Mouse (Mus musculus): Measurements from ENCODE around the gene Capn12. TPM values are rescaled to one million over a fixed set of nuclear protein-coding genes. Genes with fewer than 3 reads are reported as not detected.
A peak's percentile ranks its signal among the peaks of the same experiment; 100 is the strongest.
"Not testable (repeated sequence)": the region's sequence is repeated elsewhere in the genome, so short reads cannot be mapped to it uniquely, and the experiment has no call there.

The Capn12 gene
- polyA plus RNA-seq, 1 experiment from 2014 or later: 0.80 TPM

- 75% methylated on average over 11 of the region's 11 CpGs for WGBS
- no peaks in the 10 kb centered on the region for H3K36me3 ChIP-seq
- H3K4me2 ChIP-seq (replicated peaks): no peak overlapping the region
- ATAC-seq (replicated peaks): no peak
- H3K27me3 ChIP-seq: peaks cover 16% of the 10 kb centered on the region
- H3K27ac ChIP-seq (replicated peaks): no peak overlapping the region
- no peak overlapping the region for H3K4me3 ChIP-seq
- H3K9ac ChIP-seq (replicated peaks): no peak overlapping the region
- H3K9me3 ChIP-seq: no peaks in the 10 kb centered on the region
- H3K4me1 ChIP-seq: no peaks in the 10 kb centered on the region
Measured at GRCm38 (mm10) chr7:28883039-28883438, 1.8 kb downstream of the Capn12 start.

DNA sequence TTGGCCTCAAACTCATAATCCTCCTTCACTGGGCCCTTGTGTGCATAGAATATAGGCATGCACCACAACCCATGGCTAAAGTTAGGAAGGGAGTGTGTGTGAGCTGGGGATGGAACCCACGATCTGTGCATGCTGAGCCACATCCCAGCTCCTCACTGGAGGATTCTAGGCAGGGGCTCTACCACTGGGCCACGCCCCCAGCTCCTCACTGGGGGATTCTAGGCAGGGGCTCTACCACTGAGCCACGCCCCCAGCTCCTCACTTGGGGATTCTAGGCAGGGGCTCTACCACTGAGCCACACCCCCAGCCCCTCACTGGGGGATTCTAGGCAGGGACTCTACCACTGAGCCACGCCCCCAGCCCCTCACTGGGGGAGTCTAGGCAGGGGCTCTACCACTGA, 2.5 kb downstream of the Capn12 start:
- H3K4me3 ChIP-seq; ATAC-seq (replicated peaks); H3K4me2 ChIP-seq (replicated peaks); H3K36me3 ChIP-seq; H3K27ac ChIP-seq (replicated peaks); H3K9ac ChIP-seq (replicated peaks); H3K9me3 ChIP-seq; H3K4me1 ChIP-seq: not testable (repeated sequence)
- 94% methylated on average over 4 of the region's 4 CpGs for WGBS
- H3K27me3 ChIP-seq: peaks cover 23% of the 10 kb centered on the region

DNA sequence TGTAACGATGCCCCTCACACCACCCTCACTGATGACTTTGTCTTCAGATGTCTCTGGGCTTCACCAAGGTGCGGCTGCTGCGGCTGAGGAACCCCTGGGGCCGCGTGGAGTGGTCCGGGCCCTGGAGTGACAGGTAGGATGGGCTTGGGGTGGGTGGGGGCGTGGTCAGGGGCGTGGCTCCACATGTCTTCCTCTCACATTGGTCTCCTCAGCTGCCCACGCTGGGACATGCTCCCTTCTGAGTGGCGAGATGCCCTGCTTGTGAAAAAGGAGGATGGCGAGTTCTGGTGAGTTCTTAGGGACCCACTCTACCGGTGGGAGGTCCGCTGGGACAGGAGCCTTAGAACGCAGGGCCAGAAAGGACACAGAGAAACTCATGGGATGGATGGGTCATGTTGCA, 5.3 kb downstream of the Capn12 start:
- Histone ChIP-seq H3K27ac (replicated peaks) (no peak overlapping the region), H3K9me3 (no peaks in the 10 kb centered on the region), H3K36me3 (peaks cover 2% of the 10 kb centered on the region; the same call in 1 of the 2 replicates), H3K27me3 (peaks cover 31% of the 10 kb centered on the region), H3K4me2 (replicated peaks) (no peak overlapping the region), H3K4me1 (peaks cover 10% of the 10 kb centered on the region), H3K4me3 (no peak overlapping the region), H3K9ac (replicated peaks) (no peak overlapping the region)
- ATAC-seq (replicated peaks): no peak
- WGBS: 21% methylated on average over 14 of the region's 14 CpGs

GRCm38 (mm10) chr7:28888701-28889161, 7.5 kb downstream of the Capn12 start:
- Histone ChIP-seq H3K4me1 (peaks cover 10% of the 10 kb centered on the region), H3K27ac (replicated peaks) (no peak overlapping the region), H3K36me3 (peaks cover 19% of the 10 kb centered on the region), H3K4me3 (peak overlapping the region; percentile 41), H3K27me3 (peaks cover 31% of the 10 kb centered on the region), H3K9ac (replicated peaks) (peak overlapping the region; percentile 28; the same call in 1 of the 2 replicates), H3K4me2 (replicated peaks) (peak overlapping the region; percentile 55), H3K9me3 (no peaks in the 10 kb centered on the region)
- WGBS: 2% methylated on average over 27 of the region's 27 CpGs
- peak; percentile 50 for ATAC-seq (replicated peaks)

GRCm38 (mm10) chr7:28892601-28893000, 11.4 kb downstream of the Capn12 start:
- H3K4me2 ChIP-seq (replicated peaks): no peak overlapping the region
- H3K4me3 ChIP-seq: no peak overlapping the region
- ATAC-seq (replicated peaks): no peak
- H3K9ac ChIP-seq (replicated peaks): no peak overlapping the region
- 94% methylated on average over 17 of the region's 17 CpGs for WGBS
- peaks cover 19% of the 10 kb centered on the region for H3K27me3 ChIP-seq
- no peaks in the 10 kb centered on the region for H3K9me3 ChIP-seq
- H3K36me3 ChIP-seq: peaks cover 57% of the 10 kb centered on the region
- H3K4me1 ChIP-seq: peaks cover 10% of the 10 kb centered on the region
- H3K27ac ChIP-seq (replicated peaks): no peak overlapping the region

GRCm38 (mm10) chr7:28893643-28894265, 12.5 kb downstream of the Capn12 start:
- H3K36me3 ChIP-seq: peaks cover 69% of the 10 kb centered on the region
- H3K4me1 ChIP-seq: peaks cover 3% of the 10 kb centered on the region
- H3K9ac ChIP-seq (replicated peaks): no peak overlapping the region
- no peak overlapping the region for H3K4me3 ChIP-seq
- no peak overlapping the region for H3K4me2 ChIP-seq (replicated peaks)
- no peaks in the 10 kb centered on the region for H3K9me3 ChIP-seq
- WGBS: 55% methylated on average over 7 of the region's 7 CpGs
- peaks cover 7% of the 10 kb centered on the region; the same call in 1 of the 2 replicates for H3K27me3 ChIP-seq
- no peak for ATAC-seq (replicated peaks)
- H3K27ac ChIP-seq (replicated peaks): no peak overlapping the region

- peaks cover 80% of the 10 kb centered on the region for H3K36me3 ChIP-seq
- no peak overlapping the region for H3K27ac ChIP-seq (replicated peaks)
- WGBS: 68% methylated on average over 5 of the region's 5 CpGs
- no peak for ATAC-seq (replicated peaks)
- H3K9ac ChIP-seq (replicated peaks): no peak overlapping the region
- H3K4me3 ChIP-seq: no peak overlapping the region
- no peaks in the 10 kb centered on the region for H3K27me3 ChIP-seq
- H3K9me3 ChIP-seq: no peaks in the 10 kb centered on the region
- H3K4me2 ChIP-seq (replicated peaks): no peak overlapping the region
- no peaks in the 10 kb centered on the region for H3K4me1 ChIP-seq
Measured at GRCm38 (mm10) chr7:28894942-28895341, 13.7 kb downstream of the Capn12 start.

DNA sequence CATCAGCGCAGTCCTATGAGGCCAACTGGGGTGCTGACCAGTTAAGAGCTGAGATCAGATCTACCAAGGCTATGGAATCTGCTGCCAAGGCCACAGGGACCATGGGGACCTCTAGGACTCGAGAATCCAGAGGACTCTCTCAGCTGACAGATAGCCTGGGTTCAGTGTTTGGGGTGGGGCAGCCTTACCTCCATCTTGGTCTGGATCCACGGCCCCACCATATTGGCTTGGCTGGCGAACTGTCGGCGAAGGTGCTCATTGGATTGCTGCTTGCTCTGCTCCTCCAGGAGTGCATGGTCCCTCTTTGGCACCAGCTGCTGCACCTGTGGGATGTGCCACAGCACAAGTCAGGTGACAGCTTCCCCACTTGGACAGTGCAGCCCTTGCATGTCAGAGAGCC, 16.4 kb downstream of the Capn12 start:
- WGBS: 98% methylated on average over 6 of the region's 6 CpGs
- H3K36me3 ChIP-seq: peaks cover 94% of the 10 kb centered on the region
- H3K27ac ChIP-seq (replicated peaks): no peak overlapping the region
- no peak overlapping the region for H3K4me2 ChIP-seq (replicated peaks)
- no peak overlapping the region for H3K9ac ChIP-seq (replicated peaks)
- no peaks in the 10 kb centered on the region for H3K9me3 ChIP-seq
- no peaks in the 10 kb centered on the region for H3K4me1 ChIP-seq
- no peaks in the 10 kb centered on the region for H3K27me3 ChIP-seq
- H3K4me3 ChIP-seq: no peak overlapping the region
- no peak for ATAC-seq (replicated peaks)

DNA sequence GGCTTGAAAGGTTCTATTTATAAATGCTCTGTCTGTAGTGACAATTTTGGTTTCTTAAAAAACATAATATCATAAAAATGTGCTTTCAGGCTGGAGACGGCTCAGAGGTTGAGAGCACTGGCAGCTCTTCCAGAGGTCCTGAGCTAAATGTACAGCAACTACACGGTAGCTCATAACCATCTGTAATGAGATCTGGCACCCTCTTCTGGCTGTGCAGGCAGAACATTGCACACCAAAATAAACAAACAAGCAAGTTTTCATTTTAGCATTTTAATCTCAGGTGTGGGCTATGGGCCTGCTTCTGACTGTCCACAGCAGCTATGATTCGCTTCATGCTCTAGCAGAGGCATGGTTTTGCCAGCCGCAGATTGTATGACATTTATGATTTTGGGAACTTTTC, 18.8 kb downstream of the Capn12 start:
- no peak for ATAC-seq (replicated peaks)
- no peak overlapping the region for H3K9ac ChIP-seq (replicated peaks)
- peaks cover 97% of the 10 kb centered on the region for H3K36me3 ChIP-seq
- no peak overlapping the region for H3K27ac ChIP-seq (replicated peaks)
- no peak overlapping the region for H3K4me2 ChIP-seq (replicated peaks)
- 83% methylated on average over 4 of the region's 4 CpGs for WGBS
- no peaks in the 10 kb centered on the region for H3K27me3 ChIP-seq
- no peaks in the 10 kb centered on the region for H3K4me1 ChIP-seq
- H3K4me3 ChIP-seq: no peak overlapping the region
- no peaks in the 10 kb centered on the region for H3K9me3 ChIP-seq

GRCm38 (mm10) chr7:28901311-28902125, 20.3 kb downstream of the Capn12 start:
- ATAC-seq (replicated peaks): no peak
- WGBS: 90% methylated on average over 13 of the region's 13 CpGs
- H3K27me3 ChIP-seq: no peaks in the 10 kb centered on the region
- no peaks in the 10 kb centered on the region for H3K9me3 ChIP-seq
- no peak overlapping the region for H3K4me2 ChIP-seq (replicated peaks)
- H3K4me1 ChIP-seq: no peaks in the 10 kb centered on the region
- no peak overlapping the region for H3K9ac ChIP-seq (replicated peaks)
- H3K4me3 ChIP-seq: no peak overlapping the region
- peaks cover 97% of the 10 kb centered on the region for H3K36me3 ChIP-seq
- H3K27ac ChIP-seq (replicated peaks): no peak overlapping the region

DNA sequence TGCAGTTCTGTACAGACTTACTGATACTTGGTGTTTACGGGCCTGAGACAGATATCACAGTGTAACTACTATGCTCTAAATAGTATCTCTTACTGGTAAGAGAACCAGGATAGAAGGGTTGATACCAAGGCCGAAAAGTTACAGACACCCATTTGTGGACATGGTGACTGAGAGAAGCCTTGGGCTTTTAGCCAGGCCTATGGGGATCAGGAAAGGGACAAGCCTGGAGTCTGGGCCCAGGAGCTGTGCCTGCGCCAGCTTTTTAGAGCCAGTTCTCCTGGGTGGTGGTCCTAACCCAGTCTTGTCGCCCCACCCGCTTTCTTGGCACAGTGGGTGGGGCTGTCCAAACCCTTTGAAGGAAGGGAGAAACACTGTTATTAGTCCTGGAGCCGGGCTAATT, 21.0 kb downstream of the Capn12 start:
- Histone ChIP-seq H3K27ac (replicated peaks) (no peak overlapping the region), H3K4me2 (replicated peaks) (no peak overlapping the region), H3K4me1 (no peaks in the 10 kb centered on the region)

DNA sequence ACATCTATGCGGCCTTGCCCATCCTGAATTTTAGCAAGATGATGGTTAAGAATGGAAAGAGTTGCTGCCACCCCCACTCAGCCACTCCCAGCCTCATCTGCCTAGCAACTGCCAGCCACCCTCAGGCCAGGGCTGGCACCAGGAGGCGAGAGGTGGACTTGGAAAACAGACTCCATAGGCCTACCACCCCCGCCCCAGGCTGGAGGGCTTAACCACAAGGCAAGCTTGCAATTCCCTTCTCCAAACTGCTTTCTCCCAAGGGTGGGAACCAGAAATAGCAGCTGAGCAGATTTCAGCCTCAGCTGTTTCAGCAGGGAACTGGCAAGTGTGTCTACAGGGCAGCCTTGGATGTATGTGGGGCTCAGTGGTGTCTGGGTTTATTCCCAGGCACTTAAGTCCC, 21.6 kb downstream of the Capn12 start:
- no peak overlapping the region for H3K4me2 ChIP-seq (replicated peaks)
- H3K4me3 ChIP-seq: no peak overlapping the region
- ATAC-seq (replicated peaks): no peak
- H3K36me3 ChIP-seq: peaks cover 97% of the 10 kb centered on the region
- no peaks in the 10 kb centered on the region for H3K9me3 ChIP-seq
- no peaks in the 10 kb centered on the region for H3K27me3 ChIP-seq
- no peaks in the 10 kb centered on the region for H3K4me1 ChIP-seq
- no peak overlapping the region for H3K27ac ChIP-seq (replicated peaks)
- no peak overlapping the region for H3K9ac ChIP-seq (replicated peaks)
- 91% methylated on average over 3 of the region's 3 CpGs for WGBS

More for the DNA sequence above, 21.0 kb downstream of the Capn12 start:
- Histone ChIP-seq H3K27me3 (no peaks in the 10 kb centered on the region), H3K9me3 (no peaks in the 10 kb centered on the region), H3K9ac (replicated peaks) (no peak overlapping the region), H3K4me3 (no peak overlapping the region), H3K36me3 (peaks cover 97% of the 10 kb centered on the region)
- no peak for ATAC-seq (replicated peaks)
- 90% methylated on average over 6 of the region's 6 CpGs for WGBS

Data from forebrain, embryonic 15.5 days (tissue).